Mouse (Mus musculus) CH12.LX (cell line): ENCODE measurements around the gene Dennd5b. TPM values are rescaled to one million over a fixed set of nuclear protein-coding genes. Genes with fewer than 3 reads are reported as not detected.

Source experiments
- DNase-seq: peaks from one replicate; pipeline ENCODE4 v3.0.0-alpha.2; 2013; ENCODE audit errors: extremely low read depth
- H3K27ac ChIP-seq: 2 replicates; pipeline ENCODE4 v1.5.1; 2012; ENCODE audit warnings: low read depth, mild to moderate bottlenecking, control low read depth, moderate library complexity; ENCODE audit not compliant: insufficient read depth
- H3K27me3 ChIP-seq: replicated peaks from 2 replicates; pipeline ENCODE3; 2012; ENCODE audit warnings: inconsistent platforms
- H3K36me3 ChIP-seq, 2 experiments: replicated peaks in 1 of 2; 2 replicates each; pipeline versions ENCODE3 to v1.6.1; 2012; ENCODE audit warnings: inconsistent platforms in 1 of 2, low read length in 1 of 2, mild to moderate bottlenecking in 1 of 2, mixed read lengths in 1 of 2, moderate library complexity in 1 of 2; ENCODE audit not compliant: control insufficient read depth in 1 of 2, insufficient read depth in 1 of 2
- H3K4me1 ChIP-seq, 2 experiments: 2 replicates each; pipeline ENCODE4 v1.6.1; 2012; ENCODE audit warnings: inconsistent platforms in 1 of 2, moderate library complexity in 1 of 2; ENCODE audit not compliant: insufficient read depth in 2 of 2, control insufficient read depth in 1 of 2
- H3K4me2 ChIP-seq: 2 replicates; pipeline ENCODE4 v1.6.1; 2012; ENCODE audit warnings: low read depth, mild to moderate bottlenecking, control low read depth; ENCODE audit not compliant: poor library complexity, insufficient read depth, severe bottlenecking
- H3K4me3 ChIP-seq, 3 experiments: fragments of 150-350 bp in 1 of 3; sonication (generic) in 1 of 3; replicated peaks in 1 of 3; 2 replicates each; pipeline versions ENCODE3 to v1.5.1; 2011 to 2012; ENCODE audit warnings: low read depth in 2 of 3, low read length in 2 of 3, mild to moderate bottlenecking in 2 of 3, moderate library complexity in 2 of 3, control low read depth in 1 of 3, improper control_type of control experiment in 1 of 3, inconsistent platforms in 1 of 3, mixed read lengths in 1 of 3; ENCODE audit not compliant: poor library complexity in 1 of 3
- H3K79me2 ChIP-seq: replicated peaks from 2 replicates; pipeline ENCODE4 v1.6.1; 2012; ENCODE audit warnings: mild to moderate bottlenecking, moderate library complexity; ENCODE audit not compliant: control insufficient read depth, poor library complexity, insufficient read depth, severe bottlenecking; ENCODE audit errors: extremely low read depth
- H3K9ac ChIP-seq: 2 replicates; pipeline ENCODE4 v1.6.1; 2012; ENCODE audit warnings: low read depth, mild to moderate bottlenecking, control low read depth, moderate library complexity; ENCODE audit not compliant: insufficient read depth
- H3K9me3 ChIP-seq: replicated peaks from 2 replicates; pipeline ENCODE3; 2012; ENCODE audit warnings: low read length, inconsistent platforms, mixed read lengths
- BHLHE40 ChIP-seq: IDR thresholded peaks from 2 replicates; pipeline ENCODE4 v1.6.1; 2011; ENCODE audit warnings: mild to moderate bottlenecking, low read depth, low read length, improper control_type of control experiment
- CTCF ChIP-seq, 2 experiments: IDR thresholded peaks in 1 of 2; conservative IDR thresholded peaks in 1 of 2; 2 replicates each; pipeline ENCODE4 v1.5.1; 2011 to 2012; ENCODE audit warnings: low read depth in 2 of 2, low read length in 2 of 2, improper control_type of control experiment in 1 of 2, inconsistent platforms in 1 of 2, mild to moderate bottlenecking in 1 of 2, moderate library complexity in 1 of 2
- E2F4 ChIP-seq: IDR thresholded peaks from 2 replicates; pipeline ENCODE4 v1.6.1; 2011; ENCODE audit warnings: low read depth, low read length, improper control_type of control experiment; ENCODE audit not compliant: insufficient replicate concordance
- ETS1 ChIP-seq: conservative IDR thresholded peaks from 2 replicates; pipeline ENCODE4 v1.6.1; 2012; ENCODE audit warnings: low read depth, mild to moderate bottlenecking, inconsistent platforms, low read length, improper control_type of control experiment, moderate library complexity
- GABPA ChIP-seq: IDR thresholded peaks from 2 replicates; pipeline ENCODE4 v1.6.1; 2012; ENCODE audit warnings: low read depth, low read length, improper control_type of control experiment, inconsistent platforms; ENCODE audit not compliant: insufficient replicate concordance
- HCFC1 ChIP-seq: IDR thresholded peaks from 2 replicates; pipeline ENCODE4 v1.6.1; 2012; ENCODE audit warnings: low read depth, mild to moderate bottlenecking, inconsistent platforms, low read length, improper control_type of control experiment
- IRF4 ChIP-seq: IDR thresholded peaks from 2 replicates; pipeline ENCODE4 v1.6.1; 2014; ENCODE audit warnings: low read depth, mild to moderate bottlenecking, inconsistent platforms, low read length, improper control_type of control experiment
- JUN ChIP-seq: IDR thresholded peaks from 2 replicates; pipeline ENCODE4 v1.6.1; 2011; ENCODE audit warnings: low read depth, mild to moderate bottlenecking, low read length, improper control_type of control experiment, moderate library complexity; ENCODE audit not compliant: insufficient read depth
- JUND ChIP-seq: conservative IDR thresholded peaks from 2 replicates; pipeline ENCODE4 v1.6.1; 2011; ENCODE audit warnings: low read depth, low read length, improper control_type of control experiment
- KAT2A ChIP-seq: IDR thresholded peaks from 2 replicates; pipeline ENCODE4 v1.6.1; 2012; ENCODE audit warnings: low read length, improper control_type of control experiment, inconsistent platforms; ENCODE audit not compliant: insufficient replicate concordance
- MEF2A ChIP-seq: IDR thresholded peaks from 2 replicates; pipeline ENCODE4 v1.6.1; 2014; ENCODE audit warnings: low read depth, mild to moderate bottlenecking, inconsistent platforms, low read length, improper control_type of control experiment, borderline replicate concordance
- MXI1 ChIP-seq: IDR thresholded peaks from 2 replicates; pipeline ENCODE4 v1.6.1; 2011; ENCODE audit warnings: mild to moderate bottlenecking, low read depth, low read length, improper control_type of control experiment
- MYC ChIP-seq: IDR thresholded peaks from 2 replicates; pipeline ENCODE4 v1.6.1; 2011; ENCODE audit warnings: low read depth, mild to moderate bottlenecking, improper control_type of control experiment, low read length
- NELFE ChIP-seq: IDR thresholded peaks from 2 replicates; pipeline ENCODE4 v1.6.1; 2011; ENCODE audit warnings: low read depth, low read length, improper control_type of control experiment
- NRF1 ChIP-seq: IDR thresholded peaks from 2 replicates; pipeline ENCODE4 v1.6.1; 2014; ENCODE audit warnings: low read depth, mild to moderate bottlenecking, inconsistent platforms, low read length, improper control_type of control experiment, moderate library complexity
- POLR2A ChIP-seq: IDR thresholded peaks from 2 replicates; pipeline ENCODE4 v1.6.1; 2011; ENCODE audit warnings: low read depth, mild to moderate bottlenecking, improper control_type of control experiment, low read length
- POLR2AphosphoS2 ChIP-seq: IDR thresholded peaks from 2 replicates; pipeline ENCODE4 v1.6.1; 2011; ENCODE audit warnings: low read depth, low read length, improper control_type of control experiment
- RAD21 ChIP-seq: IDR thresholded peaks from 2 replicates; pipeline ENCODE4 v1.6.1; 2011; ENCODE audit warnings: low read depth, mild to moderate bottlenecking, low read length, improper control_type of control experiment, moderate library complexity
- RCOR1 ChIP-seq: conservative IDR thresholded peaks from 2 replicates; pipeline ENCODE4 v1.6.1; 2012; ENCODE audit warnings: low read depth, mild to moderate bottlenecking, inconsistent platforms, low read length, improper control_type of control experiment
- SMC3 ChIP-seq: IDR thresholded peaks from 2 replicates; pipeline ENCODE4 v1.6.1; 2011; ENCODE audit warnings: low read depth, low read length, improper control_type of control experiment
- TBP ChIP-seq: conservative IDR thresholded peaks from 2 replicates; pipeline ENCODE4 v1.6.1; 2011; ENCODE audit warnings: low read depth, low read length, improper control_type of control experiment
- TCF12 ChIP-seq: IDR thresholded peaks from 2 replicates; pipeline ENCODE4 v1.6.1; 2014; ENCODE audit warnings: low read depth, mild to moderate bottlenecking, inconsistent platforms, low read length, improper control_type of control experiment
- UBTF ChIP-seq: IDR thresholded peaks from 2 replicates; pipeline ENCODE4 v1.6.1; 2012; ENCODE audit warnings: low read depth, mild to moderate bottlenecking, inconsistent platforms, low read length, improper control_type of control experiment, moderate library complexity
- USF1 ChIP-seq: IDR thresholded peaks from 2 replicates; pipeline ENCODE4 v1.6.1; 2014; ENCODE audit warnings: low read depth, mild to moderate bottlenecking, inconsistent platforms, low read length, improper control_type of control experiment
- ZMIZ1 ChIP-seq: IDR thresholded peaks from 2 replicates; pipeline ENCODE4 v1.6.1; 2012; ENCODE audit warnings: low read depth, mild to moderate bottlenecking, inconsistent platforms, low read length, improper control_type of control experiment
- ZNF384 ChIP-seq: IDR thresholded peaks from 2 replicates; pipeline ENCODE4 v1.6.1; 2012; ENCODE audit warnings: low read depth, low read length, improper control_type of control experiment, inconsistent platforms
- dilution Hi-C: fragments of 300-500 bp; cut with MboI; formaldehyde crosslinking; loops from 2 replicates; pipeline ENCODE4 v1.14.3; 2020; ENCODE audit warnings: low sequenced_read_pairs; ENCODE audit not compliant: extremely low pct_unique_long_range_greater_than_20kb, extremely low pct_ligation_motif_present
- in situ Hi-C: fragments of 300-500 bp; cut with MboI; formaldehyde crosslinking; loops from 3 replicates; pipeline ENCODE4 v1.14.3; 2019; ENCODE audit warnings: low sequenced_read_pairs, low pct_ligation_motif_present, low pct_unique_long_range_greater_than_20kb, mixed read lengths
- polyA plus RNA-seq: library from polyadenylated mRNA; unstranded; fragments of >175 nt; gene quantifications from 2 replicates; pipeline ENCODE4 v1.2.1, GENCODE M21; 2012; ENCODE audit warnings: low read depth; ENCODE audit not compliant: insufficient read length
- total RNA-seq, 2 experiments: library from RNA; depleted of rRNA; stranded (reverse); fragments of 300-350 nt in 1 of 2; fragments of >200 nt in 1 of 2; gene quantifications; 2 replicates each; pipeline ENCODE4 v1.2.3; 2012 to 2014

Dennd5b gene
- total and polyA plus RNA-seq, 3 experiments, result 1.6 to 3.1 (median 2.2) TPM

DNA sequence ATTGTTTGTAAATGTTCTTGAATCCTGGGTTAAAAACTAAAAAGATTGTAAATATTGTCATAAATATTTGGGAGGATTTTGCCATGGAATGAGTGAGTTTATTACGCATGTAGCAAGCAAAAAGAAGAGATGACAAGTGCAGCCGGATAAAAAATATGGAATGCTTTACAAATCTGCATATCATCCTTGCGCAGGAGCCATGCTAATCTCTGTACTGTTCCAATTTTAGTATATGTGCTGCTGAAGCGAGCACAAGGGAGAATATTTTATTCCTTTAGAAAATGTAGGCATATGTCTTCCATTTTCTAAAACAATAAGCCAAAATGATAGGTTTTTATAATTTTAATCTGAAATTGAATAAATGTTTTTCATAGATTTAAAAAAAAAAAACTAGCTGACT, 27.6 kb downstream of the Dennd5b start:
- Histone ChIP-seq H3K4me3 (no peak overlapping the region), H3K9ac (no peak overlapping the region), H3K27ac (no peak overlapping the region), H3K4me2 (no peak overlapping the region), H3K36me3 (peaks cover 5 to 6% of the 10 kb centered on the region in 2 experiments), H3K79me2 (no peaks in the 10 kb centered on the region), H3K27me3 (no peaks in the 10 kb centered on the region), H3K9me3 (no peaks in the 10 kb centered on the region), H3K4me1 (no peaks in the 10 kb centered on the region)
- DNase-seq, result no peak
- dilution Hi-C loops (no loop called here), in situ Hi-C loops (no loop called here)
- TF ChIP-seq E2F4, result no peak
- no peak for TF ChIP-seq POLR2AphosphoS2
- TF ChIP-seq UBTF, result no peak
- no peak for TF ChIP-seq RAD21
- TF ChIP-seq HCFC1, result no peak
- TF ChIP-seq ZMIZ1, result no peak
- TF ChIP-seq SMC3, result no peak
- no peak for TF ChIP-seq JUN
- no peak for TF ChIP-seq BHLHE40
- TF ChIP-seq NELFE, result no peak
- no peak for TF ChIP-seq TBP
- TF ChIP-seq ZNF384, result no peak
- TF ChIP-seq GABPA, result no peak
- no peak for TF ChIP-seq ETS1
- TF ChIP-seq MYC, result no peak
- no peak for TF ChIP-seq POLR2A

DNA sequence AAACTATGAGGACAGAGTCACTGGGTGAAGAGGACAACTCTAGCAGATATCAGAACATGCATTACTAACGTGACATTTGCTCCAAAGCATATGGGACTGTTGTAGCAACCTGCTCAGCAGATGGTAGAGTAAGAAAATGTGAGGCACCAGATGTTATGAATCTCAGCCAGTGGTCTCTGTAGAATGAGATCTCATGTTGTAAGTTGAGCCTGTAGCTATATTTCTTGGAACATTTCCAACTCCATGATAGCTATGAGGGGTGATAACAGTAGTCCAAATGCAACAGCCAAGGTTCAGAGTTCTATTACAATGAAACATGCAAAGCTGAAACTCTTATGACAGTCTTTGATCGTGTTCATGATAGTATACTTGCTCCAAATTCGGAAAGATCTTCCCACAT, 28.6 kb downstream of the Dennd5b start:
- Histone ChIP-seq H3K4me1 (no peaks in the 10 kb centered on the region), H3K27ac (no peak overlapping the region), H3K27me3 (no peaks in the 10 kb centered on the region), H3K36me3 (peaks cover 5 to 6% of the 10 kb centered on the region in 2 experiments), H3K4me2 (no peak overlapping the region), H3K79me2 (no peaks in the 10 kb centered on the region), H3K9me3 (no peaks in the 10 kb centered on the region), H3K9ac (no peak overlapping the region), H3K4me3 (no peak overlapping the region)
- dilution Hi-C loops, result no loop called here
- no peak for DNase-seq
- in situ Hi-C loops, result no loop called here
- TF ChIP-seq JUND (no peak), TBP (no peak), HCFC1 (no peak), ZMIZ1 (no peak), NRF1 (no peak), GABPA (no peak), IRF4 (no peak), KAT2A (no peak), ZNF384 (no peak), USF1 (no peak), POLR2A (no peak), E2F4 (no peak), CTCF (conservative IDR thresholded peaks at IDR 0.05 in 1 of 2, IDR thresholded peaks at IDR 0.05 in 1 of 2; ENCODE audit: low read depth in 2 of 2, low read length in 2 of 2) (no peak), MEF2A (no peak), TCF12 (no peak), MXI1 (no peak), RAD21 (no peak), RCOR1 (no peak), UBTF (no peak), SMC3 (no peak)
